Mouse (Mus musculus): ENCODE results near the gene Vps13c.

Vps13c gene

GRCm38 (mm10) chr9:67831359-67832045 lies 8.7 kb upstream of the Vps13c start:
- DNase-seq (ENCODE audit: low spot score): no peak

GRCm38 (mm10) chr9:67832046-67832605 lies 8.1 kb upstream of the Vps13c start, which contains the start of gene C2cd4a:
Gene C2cd4a (minus strand): TSS chr9:67832330.
- no peak for DNase-seq (ENCODE audit: low spot score)

DNA sequence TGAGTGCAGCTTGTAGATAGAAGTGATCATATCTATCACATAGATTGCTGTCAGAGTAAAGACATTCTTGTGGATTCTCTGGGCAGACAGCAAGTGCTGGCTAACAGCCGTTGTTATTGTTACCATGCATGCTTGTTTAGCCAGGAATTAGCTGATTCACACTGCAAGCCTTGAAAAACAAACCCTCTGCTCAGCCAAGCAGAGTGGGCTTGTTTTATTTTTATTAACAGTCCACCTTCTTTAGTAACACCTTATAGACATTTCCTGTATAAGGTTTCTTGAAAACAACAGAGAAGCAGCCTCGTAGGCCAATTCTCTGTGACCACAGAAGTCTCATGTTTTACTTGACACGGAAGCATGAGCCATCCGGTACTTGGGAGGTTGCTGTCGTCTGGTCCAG lies 5.7 kb upstream of the Vps13c start:
- DNase-seq (ENCODE audit: low spot score): no peak

- DNase-seq (ENCODE audit: low spot score): no peak
Observed at GRCm38 (mm10) chr9:67837311-67837710, 2.9 kb upstream of the Vps13c start.

DNA sequence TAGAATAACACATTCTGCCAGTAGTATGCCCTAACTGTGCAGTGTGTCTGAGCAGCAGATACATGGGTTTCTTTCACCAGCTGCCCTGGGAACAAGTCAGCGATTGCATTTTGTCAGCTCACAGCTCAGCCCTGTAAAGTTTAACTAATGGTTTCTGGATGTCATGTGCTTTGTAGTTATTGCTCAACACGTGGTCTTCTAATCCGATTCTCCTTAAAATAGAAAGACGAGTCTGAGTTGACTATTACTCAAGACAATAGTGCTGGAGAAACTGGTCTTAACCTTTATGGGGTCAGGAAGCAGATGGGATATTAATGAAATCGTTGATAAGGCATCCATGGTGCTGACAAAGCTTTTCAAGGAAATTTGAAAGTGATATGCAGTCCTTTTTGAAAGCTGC lies 2.6 kb downstream of the Vps13c start:
- DNase-seq (ENCODE audit: low spot score): peak; percentile 69

DNA sequence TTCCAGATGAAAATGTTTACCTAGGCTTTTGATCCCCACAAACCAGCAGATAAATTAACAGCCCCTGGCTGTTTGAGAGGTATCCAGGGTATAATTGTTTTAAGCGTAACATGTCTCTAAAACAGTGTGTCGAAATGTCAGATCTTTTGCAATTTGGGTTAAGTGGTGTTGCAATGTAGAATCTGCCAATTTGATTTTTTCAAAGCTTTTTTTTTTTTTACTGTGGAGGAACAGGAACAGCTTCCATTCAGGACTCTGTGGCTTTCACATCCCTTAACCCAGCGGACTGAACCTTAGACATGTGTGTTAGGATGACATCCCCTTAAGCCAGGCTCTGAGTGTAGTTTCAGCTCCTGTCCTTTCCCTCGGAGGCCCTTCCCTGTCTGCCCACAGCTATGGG lies 4.8 kb downstream of the Vps13c start:
- DNase-seq (ENCODE audit: low spot score): peak; percentile 76

- DNase-seq (ENCODE audit: low spot score): no peak
Observed at GRCm38 (mm10) chr9:67845648-67846047, 5.5 kb downstream of the Vps13c start.

DNA sequence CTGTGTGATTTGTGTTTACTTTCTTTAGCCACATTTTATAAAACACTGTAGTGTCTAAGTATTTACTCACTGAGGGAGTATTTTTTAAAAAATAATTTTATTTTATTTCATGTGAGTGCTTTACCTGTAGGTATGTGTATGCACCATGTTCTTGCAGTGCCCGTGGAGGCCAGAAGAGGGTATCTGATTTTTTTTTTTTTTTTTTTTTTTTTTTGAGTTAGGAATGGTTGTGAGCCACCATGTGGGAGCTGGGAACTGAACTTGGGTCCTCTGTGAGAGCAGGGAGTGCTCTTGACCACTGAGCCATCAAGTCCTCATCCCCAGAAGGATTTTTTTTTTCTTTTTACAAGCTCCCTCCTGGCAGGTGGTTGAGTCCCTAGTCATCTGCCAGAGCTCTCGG lies 5.9 kb downstream of the Vps13c start:
- no peak for DNase-seq (ENCODE audit: low spot score)

DNA sequence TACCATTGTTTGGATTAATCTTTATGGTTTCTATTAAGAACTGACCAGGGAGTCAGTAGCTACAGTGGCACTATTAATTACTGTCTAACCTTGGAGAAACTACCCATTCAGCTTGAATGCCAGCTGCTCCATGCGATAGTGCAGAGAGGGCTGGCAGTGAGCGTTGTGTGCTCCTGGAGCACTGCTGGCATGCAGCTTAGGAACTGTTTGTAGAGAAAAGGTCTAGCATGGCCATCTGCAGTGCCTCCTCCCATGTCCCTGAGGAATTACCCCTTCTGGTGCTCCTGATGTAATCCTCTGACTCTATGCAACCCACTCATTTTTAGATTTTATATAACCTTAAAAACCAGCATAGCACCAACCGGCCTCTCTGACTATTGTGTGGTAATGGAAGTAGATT lies 7.4 kb downstream of the Vps13c start:
- DNase-seq (ENCODE audit: low spot score): peak; percentile 52

DNA sequence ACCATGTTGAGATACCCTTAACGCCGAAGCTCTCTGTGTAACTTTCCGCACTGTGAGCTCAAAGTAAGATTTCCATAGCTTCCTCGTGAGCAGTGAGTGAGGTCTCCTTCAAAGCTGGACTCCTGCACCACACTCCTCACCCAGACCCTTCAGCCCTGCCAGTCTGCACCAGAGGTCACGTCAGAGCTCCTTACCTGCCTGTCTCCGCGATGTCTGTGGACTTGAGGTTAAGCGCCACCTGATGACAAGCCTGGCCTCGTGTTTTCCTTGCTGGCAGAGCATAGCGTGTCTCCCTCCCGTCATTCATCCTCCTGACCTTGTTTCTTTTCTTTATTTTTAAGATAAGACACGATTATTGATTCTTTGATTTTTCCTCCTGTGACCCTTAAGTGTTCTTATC lies 9.2 kb downstream of the Vps13c start:
- DNase-seq (ENCODE audit: low spot score): no peak

DNA sequence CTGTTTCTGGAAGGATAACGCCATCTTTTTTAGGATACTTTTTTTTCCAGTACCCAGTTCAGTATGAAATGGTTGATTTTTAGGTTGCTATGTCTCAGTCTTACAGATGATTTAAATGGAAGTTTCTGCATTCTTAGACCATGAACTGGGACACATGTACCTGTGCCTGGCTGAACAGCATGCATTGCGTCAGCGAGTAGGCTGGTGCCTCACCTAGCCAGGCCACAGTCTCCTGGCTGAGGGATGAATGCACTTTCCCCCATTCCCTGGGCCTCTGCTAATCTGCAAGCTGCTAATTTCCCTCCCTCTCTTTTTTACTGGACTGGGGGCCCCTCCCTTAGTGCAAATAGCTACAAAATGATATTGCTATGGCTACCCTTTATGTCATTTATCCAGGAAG lies 9.7 kb downstream of the Vps13c start:
- DNase-seq (ENCODE audit: low spot score): no peak

DNA sequence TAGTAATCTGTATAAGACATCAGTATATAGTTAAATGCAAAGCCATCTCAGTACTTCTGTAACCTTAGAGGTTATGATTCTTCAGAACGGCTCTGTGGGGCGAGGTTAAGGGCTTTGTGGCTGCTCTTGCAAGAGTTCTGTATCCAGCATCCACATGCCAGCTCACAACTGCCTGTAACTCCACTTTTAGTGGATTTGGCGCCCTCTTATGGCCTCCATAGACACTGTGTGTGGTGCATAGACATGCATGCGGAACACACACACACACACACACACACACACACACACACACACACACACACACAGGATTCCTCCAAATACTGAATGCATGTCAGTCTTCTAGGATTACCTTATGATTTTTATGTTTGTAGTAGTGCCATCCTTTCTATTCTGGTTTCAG lies 11.0 kb downstream of the Vps13c start:
- DNase-seq (ENCODE audit: low spot score): no peak

- no peak for DNase-seq (ENCODE audit: low spot score)
Observed at GRCm38 (mm10) chr9:67860273-67860672, 20.1 kb downstream of the Vps13c start.

DNA sequence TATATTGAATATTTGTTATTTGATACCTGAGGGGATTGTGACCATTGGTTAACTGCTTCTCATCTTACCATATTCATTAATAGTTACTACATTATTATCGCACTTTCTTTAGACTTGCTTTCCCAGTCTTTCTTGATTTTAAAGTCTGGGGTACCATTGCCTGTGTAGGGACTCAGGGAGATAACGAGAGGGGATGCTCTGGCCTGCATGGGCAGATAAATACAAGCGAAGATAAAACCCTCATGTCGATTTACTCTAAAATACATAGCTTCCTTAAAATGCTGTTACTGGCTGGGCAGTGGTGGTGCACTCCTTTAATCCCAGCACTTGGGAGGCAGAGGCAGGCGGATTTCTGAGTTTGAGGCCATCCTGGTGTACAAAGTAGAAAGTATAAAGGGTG lies 23.1 kb downstream of the Vps13c start:
- no peak for DNase-seq (ENCODE audit: low spot score)

DNA sequence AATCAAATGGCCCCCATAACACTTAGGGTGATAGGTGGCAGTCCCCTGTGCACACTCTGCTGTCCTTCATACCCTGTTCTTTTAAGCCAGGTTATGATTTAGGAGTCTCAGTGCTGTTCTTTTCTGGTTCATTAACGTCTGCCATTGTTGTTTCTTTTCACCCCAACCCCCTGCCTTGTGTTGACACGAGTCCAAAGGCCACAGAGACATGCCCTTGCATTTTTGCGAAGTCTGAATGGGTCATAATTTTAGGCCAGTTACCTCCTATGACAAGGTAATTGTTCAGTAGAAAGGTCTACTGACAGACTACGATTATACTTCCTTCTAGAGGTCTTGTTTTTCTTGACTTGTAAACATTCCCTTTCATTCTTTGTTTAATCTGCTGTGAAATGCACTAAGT lies 23.8 kb downstream of the Vps13c start:
- no peak for DNase-seq (ENCODE audit: low spot score)

DNA sequence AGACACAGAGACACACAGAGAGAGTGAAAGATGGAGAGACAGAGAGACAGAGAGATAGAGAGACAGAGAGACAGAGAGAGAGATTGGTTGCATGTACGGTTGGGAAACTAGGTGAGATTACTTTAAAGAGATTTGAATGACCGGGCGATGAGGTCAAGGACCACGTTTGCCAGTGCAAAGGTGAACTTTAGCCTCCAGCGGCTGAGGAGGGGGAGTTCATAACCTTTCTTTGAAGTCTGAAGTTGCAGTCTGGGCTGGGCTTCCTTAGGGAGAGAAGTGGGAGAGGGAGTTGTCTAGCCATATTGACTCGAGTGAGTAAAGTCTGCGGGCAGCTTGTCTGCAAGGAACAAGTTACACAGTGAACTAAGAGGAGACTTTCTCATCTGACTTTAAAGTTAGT lies 25.2 kb downstream of the Vps13c start:
- DNase-seq (ENCODE audit: low spot score): no peak

- no peak for DNase-seq (ENCODE audit: low spot score)
Observed at GRCm38 (mm10) chr9:67867411-67867810, 27.2 kb downstream of the Vps13c start.

DNA sequence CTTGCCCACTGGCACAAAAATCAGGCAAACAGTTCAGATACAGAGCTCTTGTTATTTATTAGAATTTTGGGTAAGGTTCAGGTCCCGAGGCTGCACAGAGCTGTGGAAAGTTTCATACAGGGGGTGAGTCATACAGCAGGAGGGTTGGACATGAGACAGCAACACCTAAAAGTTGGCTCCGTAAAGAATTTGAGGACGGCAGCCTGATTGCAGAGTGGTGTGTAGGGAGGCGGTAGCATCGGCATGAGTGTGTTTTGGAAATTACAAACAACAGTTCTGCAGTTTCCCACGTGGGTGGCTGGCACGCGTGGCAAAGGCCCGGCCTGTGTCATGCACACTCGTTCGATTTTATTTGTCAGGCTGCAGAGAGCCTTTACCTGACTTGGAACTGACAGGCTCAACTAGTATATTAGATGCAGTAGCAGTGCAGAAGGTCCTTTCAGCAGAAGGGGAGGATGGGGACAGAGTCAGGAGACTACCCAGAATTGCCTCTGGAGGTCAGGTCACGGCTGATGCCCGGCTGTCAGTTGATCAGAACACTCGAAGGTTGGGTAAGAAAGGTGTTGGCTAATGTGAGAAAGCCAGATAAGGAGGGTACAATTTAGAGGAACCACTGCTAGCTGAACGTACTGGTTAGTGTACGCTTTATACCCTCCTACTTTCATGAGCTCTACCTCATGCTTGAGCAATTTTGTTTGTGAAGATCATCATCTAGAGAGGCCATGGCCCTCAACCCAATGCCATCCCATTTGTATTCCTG lies 29.7 kb downstream of the Vps13c start:
- peak; percentile 45 for DNase-seq (ENCODE audit: low spot score)

- DNase-seq (ENCODE audit: low spot score): no peak
Observed at GRCm38 (mm10) chr9:67874522-67875222, 34.5 kb downstream of the Vps13c start.

GRCm38 (mm10) chr9:67875337-67875736 lies 35.1 kb downstream of the Vps13c start:
- DNase-seq (ENCODE audit: low spot score): peak; percentile 64

GRCm38 (mm10) chr9:67877081-67877718 lies 37.0 kb downstream of the Vps13c start:
- no peak for DNase-seq (ENCODE audit: low spot score)

- DNase-seq (ENCODE audit: low spot score): no peak
Observed at GRCm38 (mm10) chr9:67878197-67878769, 38.1 kb downstream of the Vps13c start.

Measured in adipocyte (in vitro differentiated cells).